Mouse (Mus musculus): ENCODE results near the gene Gm6460. TPM values are rescaled to one million over a fixed set of nuclear protein-coding genes. Genes with fewer than 3 reads are reported as not detected.
"Not testable (repeated sequence)": the region's sequence is repeated elsewhere in the genome, so short reads cannot be mapped to it uniquely, and the experiment has no call there.

The Gm6460 gene
- polyA plus RNA-seq (2015; fragmentation: Nextera tagmentation; extraction: Ambion mirVana), result not detected in 2 replicates

GRCm38 (mm10) chr5:11594613-11595012 lies at the start of gene Gm6460:
Gm6460 (plus strand) TSS chr5:11594913.
- not testable (repeated sequence) for H3K4me1 ChIP-seq (ENCODE audit: insufficient read depth, low read length); H3K27ac ChIP-seq (ENCODE audit: low read length); H3K27me3 ChIP-seq (ENCODE audit: insufficient read depth, low read length); H3K4me2 ChIP-seq (replicated peaks; ENCODE audit: low read depth, low read length); H3K9ac ChIP-seq (replicated peaks; ENCODE audit: low read length); H3K36me3 ChIP-seq (ENCODE audit: insufficient read depth, low read length); H3K9me3 ChIP-seq (ENCODE audit: low read length); ATAC-seq (ENCODE audit: low FRiP score, low TSS enrichment); H3K4me3 ChIP-seq (ENCODE audit: low read length)
- no CpG with 5 or more reads among the region's 3 CpGs for WGBS

Other genes with a start within 250 kb of the Gm6460 start
- gene Gm8897, start 178.5 kb upstream of the Gm6460 start, polyA plus RNA-seq (2015; fragmentation: Nextera tagmentation; extraction: Ambion mirVana), result not detected in 2 replicates
- gene Gm8906, start 92.2 kb upstream of the Gm6460 start, polyA plus RNA-seq (2015; fragmentation: Nextera tagmentation; extraction: Ambion mirVana), result not detected in 2 replicates
- gene Gm8922, start 87.0 kb downstream of the Gm6460 start, polyA plus RNA-seq (2015; fragmentation: Nextera tagmentation; extraction: Ambion mirVana), result not detected in 2 replicates
- not detected in 2 replicates for gene Gm8926, start 175.6 kb downstream of the Gm6460 start, polyA plus RNA-seq (2015; fragmentation: Nextera tagmentation; extraction: Ambion mirVana)